Mouse (Mus musculus) ES-CJ7 (cell line): Measurements from ENCODE around the gene Prkar1b.

Experiments
- DNase-seq: peaks from one replicate; pipeline ENCODE4 v3.0.0; 2011; ENCODE audit warnings: low read depth, low spot score

The Prkar1b gene

DNA sequence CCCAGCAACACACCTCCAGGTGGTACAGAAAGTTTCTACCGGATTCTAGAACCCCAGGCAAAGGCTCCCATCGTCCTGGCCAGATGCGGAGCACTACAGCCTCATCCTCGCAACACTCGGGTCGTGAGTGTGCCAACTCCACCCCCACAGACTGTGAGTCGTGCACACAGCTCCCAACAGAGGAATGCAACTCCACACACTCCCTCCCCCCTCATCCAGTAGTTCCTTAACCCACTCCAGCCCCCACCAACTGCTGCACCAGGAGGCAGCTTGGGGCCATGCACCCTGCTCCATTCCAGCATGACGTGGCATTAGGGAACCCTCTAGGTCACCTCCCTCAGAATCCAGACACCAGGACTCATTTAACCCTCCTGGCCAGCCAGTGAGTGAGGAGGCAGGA lies 170.0 kb downstream of the Prkar1b start:
- no peak for DNase-seq

DNA sequence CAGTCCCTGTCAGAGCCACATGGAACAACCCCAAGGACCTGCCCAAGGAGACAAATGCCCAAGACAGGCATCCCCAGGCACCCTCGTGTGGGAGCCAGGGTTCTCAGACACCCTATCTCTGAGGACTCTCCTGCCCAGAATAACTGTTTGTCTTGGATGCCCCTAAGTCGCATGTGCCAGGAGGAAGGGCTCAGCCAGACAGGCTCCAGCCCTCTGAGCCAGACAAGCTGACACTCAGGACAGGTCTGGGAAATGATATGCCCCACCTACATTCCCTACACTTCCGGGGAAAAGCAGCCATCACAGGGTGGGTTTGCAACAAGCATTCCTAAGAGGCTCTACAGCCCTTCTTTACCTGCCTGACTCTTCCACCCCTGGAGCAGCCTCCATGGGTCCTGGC lies 172.0 kb downstream of the Prkar1b start:
- peak; percentile 21 for DNase-seq

DNA sequence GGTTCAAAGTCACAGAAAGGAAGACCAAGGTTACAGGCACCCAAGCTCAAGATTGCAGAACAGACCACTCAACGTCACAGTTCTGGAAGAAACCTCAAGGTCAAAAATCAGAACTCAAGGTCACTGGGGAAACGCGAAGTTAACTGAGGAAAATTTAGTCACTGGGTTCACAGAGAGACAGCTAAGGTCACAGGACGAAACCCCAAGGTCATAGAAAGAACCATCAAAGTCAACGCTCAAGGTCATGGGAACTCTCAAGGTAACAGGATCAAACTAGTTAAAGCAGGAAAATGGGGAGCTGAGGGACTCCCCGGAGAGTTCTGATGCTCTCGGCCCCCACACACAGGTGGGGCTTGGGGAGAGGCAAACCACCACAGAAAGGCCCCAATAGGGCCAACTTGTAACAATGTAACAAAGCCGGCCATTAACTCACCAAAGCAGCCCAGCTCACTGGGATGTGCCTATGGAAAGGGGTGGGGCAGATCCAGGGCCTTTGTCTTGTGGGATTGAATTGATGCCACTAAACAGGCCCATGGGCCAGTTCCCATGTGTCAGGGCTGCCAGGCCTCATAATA lies 174.8 kb downstream of the Prkar1b start:
- DNase-seq = peak; percentile 56

DNA sequence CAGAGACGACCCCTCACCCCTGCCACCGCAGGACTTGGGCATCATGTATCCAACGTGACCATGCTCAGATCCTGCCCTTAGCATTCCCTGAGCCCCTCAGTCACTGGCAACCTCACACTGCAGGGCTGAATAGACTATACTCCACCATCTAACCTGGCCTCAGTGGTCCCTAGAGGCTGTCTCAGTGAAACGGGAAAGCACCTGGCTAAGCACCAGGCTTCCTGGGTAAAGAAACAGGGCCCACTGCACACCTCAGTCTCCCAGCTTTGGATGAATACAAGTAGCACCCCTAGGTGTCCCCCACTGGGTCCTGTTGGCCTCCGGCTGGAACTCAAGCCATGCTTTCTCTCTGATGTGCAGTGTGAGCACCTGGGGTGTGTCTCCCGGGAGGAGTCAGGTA lies 176.3 kb downstream of the Prkar1b start:
- no peak for DNase-seq

DNA sequence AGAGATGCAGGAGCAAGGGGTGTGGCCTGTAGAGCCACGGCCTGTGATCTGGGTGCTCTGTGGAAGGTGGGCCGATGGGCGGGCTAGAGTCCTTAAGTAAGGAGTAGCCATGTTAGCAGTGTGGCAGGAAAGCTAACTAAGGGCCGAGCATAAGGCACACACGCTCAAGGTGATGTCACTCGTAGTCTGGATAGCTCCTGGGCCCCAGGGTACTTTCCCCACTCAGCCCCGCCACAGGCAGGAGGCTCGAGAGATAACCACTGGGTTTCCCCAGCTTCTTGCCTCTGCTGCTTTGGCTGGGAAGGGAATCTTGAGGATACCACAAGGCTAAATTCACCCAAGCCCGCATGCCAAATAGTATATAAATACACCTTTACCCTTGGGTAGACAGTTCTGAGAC lies 178.4 kb downstream of the Prkar1b start:
- no peak for DNase-seq

DNA sequence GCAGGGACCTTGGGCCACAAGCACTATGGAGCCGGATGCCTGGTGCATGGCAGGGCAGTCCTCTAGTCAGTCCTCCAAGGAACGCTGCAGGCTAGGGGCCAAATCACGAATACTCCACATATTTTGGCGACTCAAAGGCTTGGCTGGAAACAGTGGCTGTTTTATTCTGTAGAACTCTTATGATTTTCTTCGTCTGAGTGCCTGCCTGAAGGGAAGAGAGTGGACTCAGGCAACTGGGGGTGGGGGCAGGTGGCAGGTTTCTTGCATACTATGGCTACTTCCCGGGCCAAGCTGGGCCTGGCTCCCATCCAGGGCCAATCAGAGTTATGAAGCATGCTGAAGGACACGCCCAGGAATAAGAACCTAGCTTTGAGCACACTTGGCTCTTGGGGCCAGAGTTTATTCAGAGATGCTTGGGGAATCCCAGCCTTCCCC lies 179.7 kb downstream of the Prkar1b start:
- no peak for DNase-seq
